Mouse (Mus musculus) layer of hippocampus, adult 2 months (tissue): ENCODE measurements around the gene Phlda1. TPM values are rescaled to one million over a fixed set of nuclear protein-coding genes. Genes with fewer than 3 reads are reported as not detected.
A peak's percentile ranks its signal among the peaks of the same experiment; 100 is the strongest.

Experiments
- DNase-seq, 2 experiments: peaks; one replicate each; pipeline ENCODE4 v3.0.0; 2022; ENCODE audit warnings: low spot score in 2 of 2
- H3K27ac ChIP-seq: fragments of 200-600 bp; 2 replicates; pipeline ENCODE4 v1.8.1; 2022
- H3K4me3 ChIP-seq: fragments of 200-600 bp; 2 replicates; pipeline ENCODE4 v1.8.1; 2022; ENCODE audit warnings: mild to moderate bottlenecking
- CTCF ChIP-seq: fragments of 200-600 bp; conservative IDR thresholded peaks from 2 replicates; pipeline ENCODE4 v1.8.1; 2022; ENCODE audit warnings: antibody characterized with exemption, mild to moderate bottlenecking, moderate library complexity
- long read RNA-seq, 2 experiments: library from polyadenylated mRNA; stranded (forward); transcript quantifications; one replicate each; pipeline ENCODE4 v2.0.0; 2021; ENCODE audit warnings: borderline mapping rate in 2 of 2
- total RNA-seq, 2 experiments: library from RNA; stranded (reverse); gene quantifications; 2 replicates each; pipeline ENCODE4 v1.2.3; 2021

Gene Phlda1
- total RNA-seq = 10 to 100 TPM; 16.7 to 18.3 TPM
- long read RNA-seq, experiment 1, transcript Phlda1-201 (2 exons, 1,949 nt) = major isoform, 36 of 37 reads
- long read RNA-seq, experiment 1, partial matches to known transcripts = 0 of 37 reads
- long read RNA-seq, experiment 1, other reads (novel, unspliced or antisense) = 1 of 37 reads
- long read RNA-seq, experiment 2, transcript Phlda1-201 (2 exons, 1,949 nt) = major isoform, 20 of 22 reads
- long read RNA-seq, experiment 2, partial matches to known transcripts = 1 of 22 reads
- long read RNA-seq, experiment 2, other reads (novel, unspliced or antisense) = 1 of 22 reads

GRCm38 (mm10) chr10:111506101-111506925 is at the start of gene Phlda1:
Gene Phlda1 (plus strand): TSS chr10:111506286.
- peak within 1 kb of the TSS; percentile 93 for H3K27ac ChIP-seq

GRCm38 (mm10) chr10:111458088-111458487 is 48.0 kb upstream of the Phlda1 start:
- DNase-seq = no peak
- H3K27ac ChIP-seq = no peak overlapping the region
- no peak for TF ChIP-seq CTCF
- no peak overlapping the region for H3K4me3 ChIP-seq

More at GRCm38 (mm10) chr10:111506101-111506925, at the start of gene Phlda1:
- TF ChIP-seq CTCF = peak; percentile 60
- DNase-seq = peak; percentile 91 to 93
- peak within 1 kb of the TSS; percentile 94 for H3K4me3 ChIP-seq

- H3K27ac ChIP-seq = no peak overlapping the region
- TF ChIP-seq CTCF = no peak
Measured at GRCm38 (mm10) chr10:111459040-111459439, 47.0 kb upstream of the Phlda1 start.

GRCm38 (mm10) chr10:111459874-111460273 is 46.2 kb upstream of the Phlda1 start:
- DNase-seq = no peak
- no peak for TF ChIP-seq CTCF
- Histone ChIP-seq H3K27ac (no peak overlapping the region), H3K4me3 (no peak overlapping the region)

More at GRCm38 (mm10) chr10:111459040-111459439, 47.0 kb upstream of the Phlda1 start:
- H3K4me3 ChIP-seq = no peak overlapping the region
- no peak for DNase-seq

GRCm38 (mm10) chr10:111460381-111460780 is 45.7 kb upstream of the Phlda1 start:
- DNase-seq = peak; percentile 25 to 30
- no peak overlapping the region for H3K27ac ChIP-seq
- no peak for TF ChIP-seq CTCF
- no peak overlapping the region for H3K4me3 ChIP-seq

- Histone ChIP-seq H3K4me3 (no peak overlapping the region), H3K27ac (no peak overlapping the region)
- no peak for TF ChIP-seq CTCF
- DNase-seq = no peak
Measured at GRCm38 (mm10) chr10:111464833-111465232, 41.3 kb upstream of the Phlda1 start.

- no peak for DNase-seq
- H3K27ac ChIP-seq = no peak overlapping the region
- H3K4me3 ChIP-seq = no peak overlapping the region
- TF ChIP-seq CTCF = no peak
Measured at GRCm38 (mm10) chr10:111465409-111465808, 40.7 kb upstream of the Phlda1 start.

- TF ChIP-seq CTCF = no peak
- no peak overlapping the region for H3K4me3 ChIP-seq
- no peak for DNase-seq
- H3K27ac ChIP-seq = no peak overlapping the region
Measured at GRCm38 (mm10) chr10:111471166-111471565, 34.9 kb upstream of the Phlda1 start.

GRCm38 (mm10) chr10:111472686-111473510 is 33.2 kb upstream of the Phlda1 start, which contains the start of gene Nap1l1:
Gene Nap1l1 (plus strand): TSS chr10:111473223.
- H3K27ac ChIP-seq = peak within 1 kb of the TSS; percentile 98
- H3K4me3 ChIP-seq = peak within 1 kb of the TSS; percentile 72
- peak; percentile 17; the same call in 1 of the 2 replicates for TF ChIP-seq CTCF
- DNase-seq = peak; percentile 99

- DNase-seq = peak; percentile 9 to 19
- peak overlapping the region; percentile 98 for H3K27ac ChIP-seq
- TF ChIP-seq CTCF = no peak
- H3K4me3 ChIP-seq = peak overlapping the region; percentile 72
Measured at GRCm38 (mm10) chr10:111473511-111474371, 32.3 kb upstream of the Phlda1 start.

GRCm38 (mm10) chr10:111476301-111476700 is 29.8 kb upstream of the Phlda1 start:
- no peak for DNase-seq
- no peak overlapping the region for H3K4me3 ChIP-seq

GRCm38 (mm10) chr10:111476989-111477510 is 29.0 kb upstream of the Phlda1 start:
- Histone ChIP-seq H3K4me3 (no peak overlapping the region), H3K27ac (no peak overlapping the region)
- no peak for DNase-seq
- no peak for TF ChIP-seq CTCF

More at GRCm38 (mm10) chr10:111476301-111476700, 29.8 kb upstream of the Phlda1 start:
- no peak for TF ChIP-seq CTCF
- no peak overlapping the region for H3K27ac ChIP-seq
